Mouse (Mus musculus) gastrocnemius, postnatal 36 days (tissue): ENCODE results near the gene Ly86. TPM values are rescaled to one million over a fixed set of nuclear protein-coding genes. Genes with fewer than 3 reads are reported as not detected.

Source experiments
- DNase-seq, 2 experiments: peaks; one replicate each; pipeline ENCODE4 v3.0.0; 2022
- intact Hi-C: fragments of 180-260 bp; cut with DNase I; formaldehyde crosslinking; loops from one replicate; pipeline ENCODE4 v1.15.1; 2025
- total RNA-seq, 2 experiments: library from RNA; stranded (reverse); gene quantifications; 2 replicates each; pipeline ENCODE4 v1.2.3; 2021

The Ly86 gene
- total RNA-seq, 2 experiments from 2014 or later = 0.54 to 0.72 TPM

- intact Hi-C loops = loop anchor here (5.0 kb wide), 1 partner anchor 493 kb away; no protein-coding TSS in a partner anchor
- no peak for DNase-seq
These were observed 109.3 kb downstream of the Ly86 start for GRCm38 (mm10) chr13:37454356-37454755.

GRCm38 (mm10) chr13:37455561-37455960 lies 110.6 kb downstream of the Ly86 start:
- DNase-seq = no peak
- intact Hi-C loops = loop anchor here (5.0 kb wide), 1 partner anchor 582 kb away; the partner anchor contains the start of genes Cage1 and Riok1

- no peak for DNase-seq
- intact Hi-C loops = loop anchor here (5.0 kb wide), 1 partner anchor 580 kb away; the partner anchor contains the start of genes Cage1 and Riok1
These were observed 112.2 kb downstream of the Ly86 start for GRCm38 (mm10) chr13:37457007-37457827.

- DNase-seq = no peak
- intact Hi-C loops = loop anchor here (5.0 kb wide), 1 partner anchor 579 kb away; the partner anchor contains the start of genes Cage1 and Riok1
These were observed 113.5 kb downstream of the Ly86 start for GRCm38 (mm10) chr13:37458557-37458956.

GRCm38 (mm10) chr13:37459022-37459421 lies 114.0 kb downstream of the Ly86 start:
- intact Hi-C loops = loop anchor here (5.0 kb wide), 1 partner anchor 578 kb away; the partner anchor contains the start of genes Cage1 and Riok1
- DNase-seq = no peak

GRCm38 (mm10) chr13:37459957-37460930 lies 115.2 kb downstream of the Ly86 start:
- intact Hi-C loops = loop anchor here (5.0 kb wide), 1 partner anchor 577 kb away; the partner anchor contains the start of genes Cage1 and Riok1
- DNase-seq = peak; percentile 79 to 81

GRCm38 (mm10) chr13:37462049-37462702 lies 117.2 kb downstream of the Ly86 start:
- peak in 1 of 2 experiments; percentile 40 for DNase-seq
- intact Hi-C loops = no loop called here

- no peak for DNase-seq
- intact Hi-C loops = no loop called here
These were observed 120.7 kb downstream of the Ly86 start for GRCm38 (mm10) chr13:37465710-37466109.

GRCm38 (mm10) chr13:37467795-37468194 lies 122.8 kb downstream of the Ly86 start:
- intact Hi-C loops = no loop called here
- peak in 1 of 2 experiments; percentile 56 for DNase-seq
